Mouse (Mus musculus): Measurements from ENCODE around the gene Pusl1. TPM values are rescaled to one million over a fixed set of nuclear protein-coding genes. Genes with fewer than 3 reads are reported as not detected.

Pusl1 gene
- polyA plus RNA-seq (2012; rRNA removed), result 14.5 and 17.2 TPM in 2 replicates

DNA sequence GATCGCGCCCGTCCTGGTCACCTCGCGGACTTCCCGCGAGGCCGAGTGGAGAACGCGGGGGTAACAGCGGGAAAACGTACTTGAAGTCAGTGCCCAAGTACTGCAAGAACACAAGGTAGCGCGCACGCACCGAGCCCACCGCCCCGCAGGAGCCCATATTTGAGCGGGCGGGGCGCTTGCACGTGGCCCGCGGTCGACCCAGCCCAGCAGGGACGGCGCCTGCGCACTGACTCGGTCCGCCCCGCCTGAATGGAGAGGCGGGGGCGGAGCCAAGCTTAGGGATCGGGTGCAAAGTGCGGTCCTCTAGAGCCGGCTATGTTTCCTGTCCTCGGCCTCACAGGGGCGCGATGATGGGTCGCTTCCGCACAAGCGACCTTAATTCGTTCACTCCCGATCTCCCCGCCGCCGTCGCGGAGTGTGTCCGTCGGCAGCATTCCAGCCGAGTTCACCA lies at the start of gene Pusl1, which contains the start of gene Acap3:
Gene Pusl1, minus strand, starts transcription at position 231 of the 451 bp plus-strand sequence.
Gene Acap3, plus strand, starts transcription at position 272 of the 451 bp plus-strand sequence.

DNA sequence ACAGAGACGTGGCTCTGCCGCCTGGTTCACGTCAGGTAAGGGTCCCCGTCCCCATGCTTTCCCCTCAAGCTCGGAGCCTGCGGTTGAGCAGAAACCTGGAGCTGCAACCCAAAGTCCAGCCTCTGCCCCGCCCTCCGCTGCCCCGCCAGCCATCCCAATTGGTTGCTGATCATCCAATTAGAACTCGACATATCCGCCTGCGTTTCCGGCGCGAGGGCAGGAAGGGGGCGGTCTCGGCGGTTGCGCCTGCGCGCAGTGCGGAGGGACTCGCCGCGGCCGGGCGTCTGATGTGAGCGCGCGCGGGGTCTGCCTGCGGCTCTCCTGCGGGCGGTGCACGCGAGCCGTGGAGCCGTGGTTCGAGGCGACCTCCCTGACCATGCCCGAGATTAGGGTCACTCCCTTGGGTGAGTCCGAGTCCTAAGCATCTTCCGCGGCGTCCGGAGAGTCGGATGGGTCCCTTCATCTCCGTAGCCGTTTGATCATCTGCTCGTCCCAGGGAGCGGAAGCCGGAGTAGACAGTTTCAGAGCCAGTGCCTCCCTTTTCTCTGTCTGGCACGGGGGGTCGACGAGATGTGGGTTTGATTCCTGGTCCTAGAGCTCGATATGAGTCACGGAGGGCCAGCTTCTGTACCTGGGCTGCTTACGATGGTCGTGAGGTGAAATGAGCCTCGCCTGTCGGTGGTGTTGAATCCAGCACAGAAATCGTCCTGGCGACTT lies 22.1 kb downstream of the Pusl1 start, which contains the start of the genes Cptp and Ints11:
Gene Cptp, minus strand, starts transcription at position 124 of the 717 bp plus-strand sequence.
Gene Ints11, plus strand, starts transcription at position 230 of the 717 bp plus-strand sequence.

DNA sequence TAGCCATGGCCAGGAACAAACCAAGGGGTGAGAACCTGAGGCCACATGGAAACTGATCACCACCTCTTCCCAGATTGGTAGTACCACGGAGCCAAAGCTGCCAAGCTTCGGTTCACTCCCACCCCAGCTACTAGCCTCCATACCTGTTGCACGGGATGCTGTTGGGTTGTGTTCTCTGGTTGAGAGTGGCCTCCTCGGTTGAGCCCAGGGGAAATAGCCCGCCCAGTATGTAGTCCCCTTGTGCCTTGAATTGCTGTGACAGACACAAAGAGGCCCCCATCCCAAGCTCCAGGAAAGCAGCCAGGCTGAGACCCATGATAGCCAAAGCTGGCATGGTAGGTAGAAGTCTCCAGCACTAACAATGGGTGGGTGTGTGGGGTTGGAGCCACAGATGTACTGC lies 28.6 kb downstream of the Pusl1 start, which contains the start of gene Tas1r3:
Gene Tas1r3, minus strand, starts transcription at position 362 of the 400 bp plus-strand sequence.

DNA sequence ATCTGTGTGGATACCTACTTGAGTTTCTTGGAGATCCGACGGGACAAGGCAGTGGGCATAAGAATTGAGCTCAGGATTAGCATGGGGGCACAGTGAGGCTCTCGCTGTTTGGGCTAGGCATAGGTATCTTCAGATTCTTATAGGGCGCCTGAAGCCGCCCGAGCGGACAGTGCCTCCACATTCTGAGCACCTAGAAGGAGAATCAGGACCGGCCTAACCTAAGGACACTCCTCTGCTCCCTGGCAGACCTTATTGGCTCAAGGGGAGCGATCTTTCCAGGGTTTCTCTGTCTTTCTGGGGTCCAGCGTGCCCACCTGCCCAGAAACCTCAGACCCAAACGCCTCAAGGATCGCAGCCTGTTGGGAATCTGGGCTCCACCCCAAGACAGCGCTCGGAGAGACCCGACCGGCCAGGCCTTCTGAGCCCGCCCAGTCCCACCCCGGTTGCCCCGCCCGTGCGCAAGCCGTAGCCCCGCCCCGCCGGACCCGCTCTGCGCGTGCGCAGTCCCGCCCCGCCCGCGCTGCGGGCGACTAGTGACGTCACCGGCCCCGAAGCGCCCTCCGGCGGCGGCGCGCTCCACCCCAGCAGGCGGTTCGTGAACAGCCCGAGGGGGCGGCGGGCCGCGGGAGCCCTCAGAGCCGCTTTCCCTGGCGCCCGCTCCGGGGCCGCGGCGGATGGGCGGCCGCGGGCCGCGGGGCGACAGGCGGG lies 44.6 kb downstream of the Pusl1 start, which contains the start of gene Dvl1:
Gene Dvl1, plus strand, starts transcription at position 532 of the 708 bp plus-strand sequence.

DNA sequence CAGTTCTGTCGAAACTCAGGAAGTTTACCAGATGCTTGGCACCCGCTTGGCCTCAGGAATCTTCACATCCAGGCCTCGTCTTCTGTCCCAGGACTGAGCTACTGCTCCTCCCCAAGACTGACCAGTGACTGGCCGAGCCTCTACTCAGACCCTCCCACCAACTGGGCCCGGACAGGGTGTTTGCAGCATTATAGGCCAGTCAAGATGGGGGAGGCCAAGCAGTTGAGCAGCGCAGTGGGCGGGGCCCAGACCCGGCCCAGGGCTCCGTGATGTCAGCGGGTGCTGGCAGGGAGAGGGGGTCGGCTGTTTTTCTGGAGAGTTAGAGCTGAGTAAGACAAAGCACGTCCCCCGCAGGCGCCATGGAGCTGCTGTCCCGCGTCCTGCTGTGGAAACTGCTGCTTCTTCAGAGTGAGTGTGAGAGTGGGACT lies 52.1 kb downstream of the Pusl1 start, which contains the start of gene Mxra8:
Gene Mxra8, plus strand, starts transcription at position 198 of the 428 bp plus-strand sequence.

Other genes with a start within 250 kb of the Pusl1 start
- not detected in 2 replicates for gene Gm10563, start 246.4 kb downstream of the Pusl1 start, polyA plus RNA-seq (2012; rRNA removed)
- gene Mmp23, start 238.4 kb downstream of the Pusl1 start, polyA plus RNA-seq (2012; rRNA removed), result 4.6 TPM in 2 replicates
- gene Mib2, start 222.6 kb downstream of the Pusl1 start, polyA plus RNA-seq (2012; rRNA removed), result 4.1 and 4.6 TPM in 2 replicates
- gene Fndc10, start 197.4 kb downstream of the Pusl1 start, polyA plus RNA-seq (2012; rRNA removed), result 0.39 and 0.52 TPM in 2 replicates
- 35.5 and 42.0 TPM in 2 replicates for gene Ssu72, start 187.0 kb downstream of the Pusl1 start, polyA plus RNA-seq (2012; rRNA removed)
- 0.09 and 0.20 TPM in 2 replicates for gene Tmem240, start 157.0 kb downstream of the Pusl1 start, polyA plus RNA-seq (2012; rRNA removed)
- gene Atad3a, start 130.7 kb downstream of the Pusl1 start, polyA plus RNA-seq (2012; rRNA removed), result 37.8 and 42.2 TPM in 2 replicates
- gene Vwa1, start 117.1 kb downstream of the Pusl1 start, polyA plus RNA-seq (2012; rRNA removed), result 0.12 and 0.18 TPM in 2 replicates
- gene Tmem88b, start 105.9 kb downstream of the Pusl1 start, polyA plus RNA-seq (2012; rRNA removed), result 0.29 TPM in 2 replicates
- 0.02 TPM in 1 of 2 replicates, not detected in the other for gene Ankrd65, start 101.3 kb downstream of the Pusl1 start, polyA plus RNA-seq (2012; rRNA removed)
- gene Mrpl20, start 88.9 kb downstream of the Pusl1 start, polyA plus RNA-seq (2012; rRNA removed), result 68.5 and 74.1 TPM in 2 replicates
- gene Ccnl2, start 79.3 kb downstream of the Pusl1 start, polyA plus RNA-seq (2012; rRNA removed), result 66.5 and 75.1 TPM in 2 replicates
- 76.4 and 80.4 TPM in 2 replicates for gene Aurkaip1, start 60.5 kb downstream of the Pusl1 start, polyA plus RNA-seq (2012; rRNA removed)
- 5.0 and 5.9 TPM in 2 replicates for gene Mxra8, start 52.1 kb downstream of the Pusl1 start, polyA plus RNA-seq (2012; rRNA removed)
- 18.2 and 20.1 TPM in 2 replicates for gene Dvl1, start 44.4 kb downstream of the Pusl1 start, polyA plus RNA-seq (2012; rRNA removed)
- gene Tas1r3, start 28.4 kb downstream of the Pusl1 start, polyA plus RNA-seq (2012; rRNA removed), result 0.06 and 0.08 TPM in 2 replicates
- gene Cptp, start 22.3 kb downstream of the Pusl1 start, polyA plus RNA-seq (2012; rRNA removed), result 4.5 and 5.1 TPM in 2 replicates
- gene Ints11, start 22.2 kb downstream of the Pusl1 start, polyA plus RNA-seq (2012; rRNA removed), result 19.9 and 22.3 TPM in 2 replicates
- gene Acap3, start within 50 bp of the Pusl1 start, polyA plus RNA-seq (2012; rRNA removed), result 6.8 and 9.2 TPM in 2 replicates
- gene Ube2j2, start 52.0 kb upstream of the Pusl1 start, polyA plus RNA-seq (2012; rRNA removed), result 34.7 and 36.6 TPM in 2 replicates
- gene C1qtnf12, start 70.5 kb upstream of the Pusl1 start, polyA plus RNA-seq (2012; rRNA removed), result 32.6 and 35.9 TPM in 2 replicates
- gene B3galt6, start 100.9 kb upstream of the Pusl1 start, polyA plus RNA-seq (2012; rRNA removed), result 2.1 and 2.8 TPM in 2 replicates
- gene Sdf4, start 101.1 kb upstream of the Pusl1 start, polyA plus RNA-seq (2012; rRNA removed), result 30.4 and 33.1 TPM in 2 replicates
- 0.85 and 1.0 TPM in 2 replicates for gene Tnfrsf4, start 122.1 kb upstream of the Pusl1 start, polyA plus RNA-seq (2012; rRNA removed)
- gene Tnfrsf18, start 134.4 kb upstream of the Pusl1 start, polyA plus RNA-seq (2012; rRNA removed), result 0.15 and 0.24 TPM in 2 replicates
- 0.43 and 0.44 TPM in 2 replicates for gene Ttll10, start 167.6 kb upstream of the Pusl1 start, polyA plus RNA-seq (2012; rRNA removed)
- 12.7 and 17.1 TPM in 2 replicates for gene 9430015G10Rik, start 218.2 kb upstream of the Pusl1 start, polyA plus RNA-seq (2012; rRNA removed)
- gene Rnf223, start 238.7 kb upstream of the Pusl1 start, polyA plus RNA-seq (2012; rRNA removed), result 0.19 and 0.24 TPM in 2 replicates

Measured in liver, embryonic 14 days (tissue).